Mouse (Mus musculus) layer of hippocampus, postnatal 25 days (tissue): ENCODE results near the gene Accs. TPM values are rescaled to one million over a fixed set of nuclear protein-coding genes. Genes with fewer than 3 reads are reported as not detected.

Source experiments
- DNase-seq, 2 experiments: peaks; one replicate each; pipeline ENCODE4 v3.0.0; 2022; ENCODE audit warnings: mixed read lengths in 2 of 2, low spot score in 1 of 2; ENCODE audit errors: extremely low spot score in 1 of 2
- total RNA-seq, 2 experiments: library from RNA; stranded (reverse); gene quantifications; 2 replicates each; pipeline ENCODE4 v1.2.3; 2021

Gene Accs
- total RNA-seq, 2 experiments from 2014 or later = 2.1 to 3.2 TPM

GRCm38 (mm10) chr2:93801097-93801496 is 48.6 kb downstream of the Accs start:
- DNase-seq = no peak

- DNase-seq = no peak
Measured at GRCm38 (mm10) chr2:93797162-93797795, 52.5 kb downstream of the Accs start.

- DNase-seq = no peak
Measured at GRCm38 (mm10) chr2:93794375-93794774, 55.4 kb downstream of the Accs start.

GRCm38 (mm10) chr2:93791516-93792499 is 57.9 kb downstream of the Accs start:
- DNase-seq = no peak

- no peak for DNase-seq
Measured at GRCm38 (mm10) chr2:93790798-93791345, 58.9 kb downstream of the Accs start.

- no peak for DNase-seq
Measured at GRCm38 (mm10) chr2:93788557-93788956, 61.2 kb downstream of the Accs start.

- peak; percentile 73 to 91 for DNase-seq
Measured at GRCm38 (mm10) chr2:93786175-93786574, 63.6 kb downstream of the Accs start.

- no peak for DNase-seq
Measured at GRCm38 (mm10) chr2:93785432-93785798, 64.3 kb downstream of the Accs start.

GRCm38 (mm10) chr2:93784721-93785431 is 64.9 kb downstream of the Accs start:
- no peak for DNase-seq

- no peak for DNase-seq
Measured at GRCm38 (mm10) chr2:93783926-93784539, 65.7 kb downstream of the Accs start.

Other genes with a start within 250 kb of the Accs start
- under 1 TPM; 0.44 to 0.56 TPM for gene Alx4, start 207.6 kb downstream of the Accs start, total RNA-seq
- gene Ext2, start 27.4 kb downstream of the Accs start, total RNA-seq = 10 to 100 TPM; 50.2 to 51.0 TPM
- gene Accsl, start 19.2 kb upstream of the Accs start, total RNA-seq = under 1 TPM; 0.32 to 0.77 TPM
- gene Gm13889, start 107.3 kb upstream of the Accs start, total RNA-seq = 10 to 100 TPM; 52.7 to 63.8 TPM
- not detected for gene Gm27027, start 146.4 kb upstream of the Accs start, total RNA-seq
- gene Alkbh3, start 160.9 kb upstream of the Accs start, total RNA-seq = 10 to 100 TPM; 21.5 to 28.5 TPM